Mouse (Mus musculus) neural tube, embryonic 12.5 days (tissue): ENCODE data around the gene Nutf2-ps1. TPM values are rescaled to one million over a fixed set of nuclear protein-coding genes. Genes with fewer than 3 reads are reported as not detected.
"Not testable (repeated sequence)": the region's sequence is repeated elsewhere in the genome, so short reads cannot be mapped to it uniquely, and the experiment has no call there.

Experiments used
- ATAC-seq: fragments of 200-750 bp; cut with Nextera tagmentation; 2 replicates; pipeline ENCODE4 v1.8.0; 2017; ENCODE audit warnings: low read depth, mild to moderate bottlenecking, moderate TSS enrichment, moderate library complexity; ENCODE audit not compliant: low FRiP score
- H3K27ac ChIP-seq: fragments of 300-500 bp; sonication (generic); 2 replicates; pipeline ENCODE4 v1.5.1; 2016
- H3K27me3 ChIP-seq: fragments of 300-500 bp; sonication (generic); replicated peaks from 2 replicates; pipeline ENCODE4 v1.6.1; 2016; ENCODE audit warnings: mild to moderate bottlenecking
- H3K36me3 ChIP-seq: fragments of 300-500 bp; sonication (generic); 2 replicates; pipeline ENCODE4 v1.6.1; 2016; ENCODE audit warnings: mild to moderate bottlenecking
- H3K4me1 ChIP-seq: fragments of 300-500 bp; sonication (generic); 2 replicates; pipeline ENCODE4 v1.6.1; 2016
- H3K4me2 ChIP-seq: fragments of 300-500 bp; sonication (generic); replicated peaks from 2 replicates; pipeline ENCODE4 v1.6.1; 2016; ENCODE audit warnings: mild to moderate bottlenecking
- H3K4me3 ChIP-seq: fragments of 300-500 bp; sonication (generic); 2 replicates; pipeline ENCODE4 v1.5.1; 2016
- H3K9ac ChIP-seq: fragments of 300-500 bp; sonication (generic); 2 replicates; pipeline ENCODE4 v1.6.1; 2016; ENCODE audit warnings: mild to moderate bottlenecking
- H3K9me3 ChIP-seq: fragments of 300-500 bp; sonication (generic); 2 replicates; pipeline ENCODE4 v1.6.1; 2016; ENCODE audit warnings: mild to moderate bottlenecking
- WGBS: fragments of 180-500 bp; shearing (Covaris S2); methylation state at CpG from one replicate; pipeline ENCODE4 v1.1.7; 2016; 5-methylcytosine and 5-hydroxymethylcytosine counted together
- polyA plus RNA-seq: library from polyadenylated mRNA; unstranded; fragments of >200 nt; fragmentation: Nextera tagmentation; extraction: Ambion mirVana; gene quantifications from 2 replicates; pipeline ENCODE4 v1.2.1, GENCODE M21; 2016

The Nutf2-ps1 gene
- polyA plus RNA-seq = 351 and 372 TPM in 2 replicates

DNA sequence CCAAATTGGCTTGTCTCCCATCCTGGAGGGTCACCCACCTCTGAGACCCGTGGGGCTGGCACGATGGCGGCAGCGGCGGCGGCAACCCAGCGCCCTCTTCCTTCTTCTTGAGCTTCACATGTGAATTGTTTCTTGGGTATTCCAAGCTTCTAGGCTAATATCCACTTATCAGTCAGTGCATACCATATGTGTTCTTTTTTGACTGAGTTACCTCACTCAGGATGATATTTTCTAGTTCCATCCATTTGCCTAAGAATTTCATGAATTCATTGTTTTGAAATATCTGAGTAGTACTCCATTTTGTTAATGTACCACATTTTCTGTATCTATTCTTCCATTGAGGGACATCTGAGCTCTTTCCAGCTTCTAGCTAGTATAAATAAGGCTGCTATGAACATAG, at the start of gene Nutf2-ps1:
Gene Nutf2-ps1, minus strand, starts transcription at position 101 of the 400 bp plus-strand sequence.
- not testable (repeated sequence) for H3K27me3 ChIP-seq, H3K4me3 ChIP-seq
- whole genome bisulfite sequencing = 94% methylated on average over 7 of the region's 7 CpGs

DNA sequence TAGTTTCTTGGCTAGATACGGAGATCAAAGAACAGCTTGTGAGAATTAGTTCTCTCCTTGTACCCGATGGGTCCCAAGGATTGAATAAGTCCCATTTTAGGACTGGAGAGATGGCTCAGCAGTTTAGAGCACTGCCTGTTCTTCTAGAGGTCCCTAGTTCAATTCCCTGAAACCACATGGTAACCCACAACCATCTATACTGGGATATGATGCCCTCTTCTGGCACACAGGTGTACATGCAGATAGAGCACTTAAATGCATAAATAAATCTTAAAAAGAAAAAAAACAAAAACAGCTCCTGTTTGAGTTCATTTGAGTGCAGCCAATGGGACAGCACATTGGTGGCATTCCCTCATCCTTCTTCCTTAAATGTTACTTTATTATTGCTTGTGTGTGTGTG, 49.2 kb upstream of the Nutf2-ps1 start:
- H3K27ac ChIP-seq = no peak overlapping the region
- no peak overlapping the region for H3K4me2 ChIP-seq
- ATAC-seq = no peak
- no peaks in the 10 kb centered on the region for H3K9me3 ChIP-seq
- no peaks in the 10 kb centered on the region for H3K27me3 ChIP-seq
- H3K36me3 ChIP-seq = peaks cover 77% of the 10 kb centered on the region
- 93% methylated on average over 2 of the region's 2 CpGs for WGBS
- H3K9ac ChIP-seq = no peak overlapping the region
- H3K4me1 ChIP-seq = no peaks in the 10 kb centered on the region
- no peak overlapping the region for H3K4me3 ChIP-seq

More for the DNA sequence above, at the start of gene Nutf2-ps1:
- ATAC-seq, H3K27ac ChIP-seq, H3K36me3 ChIP-seq, H3K4me2 ChIP-seq, H3K4me1 ChIP-seq, H3K9ac ChIP-seq: not testable (repeated sequence)
- H3K9me3 ChIP-seq = peaks cover 25% of the 10 kb centered on the region

DNA sequence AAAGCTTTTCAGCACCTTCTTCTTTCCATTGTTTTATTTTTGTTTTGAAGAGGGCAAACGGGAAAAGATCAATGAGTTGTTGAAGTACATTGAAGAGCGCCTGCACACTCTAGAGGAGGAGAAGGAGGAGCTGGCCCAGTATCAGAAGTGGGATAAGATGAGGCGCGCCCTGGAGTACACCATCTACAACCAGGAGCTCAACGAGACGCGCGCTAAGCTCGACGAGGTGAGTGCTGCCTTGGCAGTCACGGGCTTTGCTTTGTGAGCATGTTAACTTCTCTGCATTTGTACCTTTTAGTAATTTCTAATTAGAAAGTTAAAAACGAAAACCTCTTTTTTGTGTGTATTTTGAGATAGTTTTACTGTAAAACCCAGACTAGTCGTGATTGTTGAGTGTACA, 32.8 kb upstream of the Nutf2-ps1 start:
- Histone ChIP-seq H3K4me3 (no peak overlapping the region), H3K4me1 (no peaks in the 10 kb centered on the region), H3K9ac (no peak overlapping the region), H3K9me3 (no peaks in the 10 kb centered on the region), H3K4me2 (no peak overlapping the region), H3K27me3 (no peaks in the 10 kb centered on the region), H3K36me3 (peaks cover 74% of the 10 kb centered on the region), H3K27ac (no peak overlapping the region)
- no peak for ATAC-seq
- 95% methylated on average over 13 of the region's 13 CpGs for WGBS

DNA sequence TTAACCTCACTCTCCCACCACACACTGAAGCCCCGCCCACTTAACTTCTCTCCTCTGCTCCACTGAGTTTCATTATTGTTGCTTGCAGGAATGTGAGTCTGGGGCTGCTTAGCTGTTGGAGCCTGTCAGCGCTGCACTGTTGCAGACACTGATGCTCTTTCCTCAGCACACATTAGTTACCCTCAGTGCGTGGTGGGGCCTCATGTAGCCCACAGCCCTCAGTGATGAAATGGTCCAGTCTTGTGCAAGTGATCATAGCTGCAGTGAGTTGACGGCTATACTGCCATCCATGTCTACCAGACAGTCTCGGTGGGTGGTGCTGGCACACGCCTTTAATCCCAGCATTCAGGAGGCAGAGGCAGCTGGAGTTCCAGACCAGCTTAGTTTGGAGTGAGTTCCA, 20.1 kb upstream of the Nutf2-ps1 start:
- no peak for ATAC-seq
- no peaks in the 10 kb centered on the region for H3K9me3 ChIP-seq
- H3K27ac ChIP-seq = no peak overlapping the region
- WGBS = 86% methylated on average over 6 of the region's 6 CpGs
- peaks cover 22% of the 10 kb centered on the region for H3K36me3 ChIP-seq
- no peaks in the 10 kb centered on the region for H3K4me1 ChIP-seq
- H3K27me3 ChIP-seq = no peaks in the 10 kb centered on the region
- H3K4me3 ChIP-seq = no peak overlapping the region
- H3K4me2 ChIP-seq = no peak overlapping the region
- no peak overlapping the region for H3K9ac ChIP-seq

DNA sequence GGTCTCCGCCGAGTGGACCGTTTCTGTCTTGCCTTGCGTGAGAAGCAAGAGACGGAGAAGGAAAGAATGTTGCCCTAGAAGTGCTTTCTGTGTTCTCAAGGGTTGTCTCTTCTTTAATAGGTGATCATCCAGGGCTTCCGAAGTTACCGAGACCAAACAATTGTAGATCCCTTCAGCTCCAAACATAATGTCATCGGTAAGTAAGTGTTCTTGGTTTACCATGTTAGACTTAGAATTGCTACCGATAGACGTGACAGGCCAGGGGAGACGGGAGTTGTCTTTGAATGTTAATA, 12.4 kb upstream of the Nutf2-ps1 start:
- Histone ChIP-seq H3K4me2 (peak overlapping the region; percentile 95), H3K9ac (peak overlapping the region; percentile 96), H3K4me1 (peaks cover 15% of the 10 kb centered on the region), H3K27ac (no peak overlapping the region), H3K36me3 (peaks cover 10% of the 10 kb centered on the region), H3K27me3 (no peaks in the 10 kb centered on the region), H3K4me3 (peak overlapping the region; percentile 98), H3K9me3 (no peaks in the 10 kb centered on the region)
- 18% methylated on average over 11 of the region's 11 CpGs for WGBS
- ATAC-seq = no peak

DNA sequence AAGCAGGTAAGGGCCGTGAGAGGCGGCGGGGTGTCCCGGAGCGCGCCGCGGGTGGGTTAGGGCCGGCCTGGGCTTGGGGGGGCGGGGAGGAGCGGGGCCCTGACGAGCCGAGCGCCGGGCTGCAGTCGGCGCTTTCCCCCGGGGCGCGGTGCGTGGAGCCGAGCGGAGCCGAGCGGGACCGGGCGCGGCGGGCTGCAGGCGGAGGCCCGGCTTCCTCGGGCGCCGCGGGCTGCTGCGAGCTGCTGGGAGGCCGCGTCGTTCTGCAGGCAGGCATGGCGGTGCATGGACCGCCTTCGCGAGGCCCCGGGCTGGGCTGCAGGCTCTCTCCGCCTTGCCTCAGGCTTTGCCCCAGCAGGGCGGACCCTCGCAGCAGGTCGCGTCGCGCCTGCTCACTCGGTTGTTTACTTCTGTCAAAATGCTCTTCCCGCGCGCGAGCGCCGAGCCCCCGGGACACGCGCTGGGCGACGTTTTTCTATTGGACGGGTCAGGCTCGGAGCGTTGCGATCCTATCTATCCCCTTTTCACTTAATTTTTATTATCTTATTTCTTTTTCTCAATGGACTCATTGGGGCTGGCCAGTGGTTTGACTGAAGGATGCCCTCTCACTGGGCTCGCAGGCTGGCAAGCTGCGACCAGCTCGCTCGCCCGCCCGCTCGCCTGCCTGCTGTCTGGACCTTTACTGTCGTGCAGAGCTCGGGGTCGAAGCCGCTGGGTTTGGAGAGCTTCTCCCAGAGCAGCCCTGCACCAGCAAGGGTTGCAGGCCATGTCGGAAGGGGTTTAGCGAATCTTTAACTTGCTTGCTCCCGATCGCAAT, 11.9 kb upstream of the Nutf2-ps1 start:
- Histone ChIP-seq H3K9me3 (no peaks in the 10 kb centered on the region), H3K27me3 (no peaks in the 10 kb centered on the region), H3K4me3 (peak overlapping the region; percentile 98), H3K27ac (peak overlapping the region; percentile 96), H3K9ac (peak overlapping the region; percentile 96), H3K36me3 (peaks cover 6% of the 10 kb centered on the region), H3K4me1 (peaks cover 15% of the 10 kb centered on the region), H3K4me2 (peak overlapping the region; percentile 95)
- under 1% methylated on average over 82 of the region's 82 CpGs for WGBS
- ATAC-seq = peak; percentile 78

DNA sequence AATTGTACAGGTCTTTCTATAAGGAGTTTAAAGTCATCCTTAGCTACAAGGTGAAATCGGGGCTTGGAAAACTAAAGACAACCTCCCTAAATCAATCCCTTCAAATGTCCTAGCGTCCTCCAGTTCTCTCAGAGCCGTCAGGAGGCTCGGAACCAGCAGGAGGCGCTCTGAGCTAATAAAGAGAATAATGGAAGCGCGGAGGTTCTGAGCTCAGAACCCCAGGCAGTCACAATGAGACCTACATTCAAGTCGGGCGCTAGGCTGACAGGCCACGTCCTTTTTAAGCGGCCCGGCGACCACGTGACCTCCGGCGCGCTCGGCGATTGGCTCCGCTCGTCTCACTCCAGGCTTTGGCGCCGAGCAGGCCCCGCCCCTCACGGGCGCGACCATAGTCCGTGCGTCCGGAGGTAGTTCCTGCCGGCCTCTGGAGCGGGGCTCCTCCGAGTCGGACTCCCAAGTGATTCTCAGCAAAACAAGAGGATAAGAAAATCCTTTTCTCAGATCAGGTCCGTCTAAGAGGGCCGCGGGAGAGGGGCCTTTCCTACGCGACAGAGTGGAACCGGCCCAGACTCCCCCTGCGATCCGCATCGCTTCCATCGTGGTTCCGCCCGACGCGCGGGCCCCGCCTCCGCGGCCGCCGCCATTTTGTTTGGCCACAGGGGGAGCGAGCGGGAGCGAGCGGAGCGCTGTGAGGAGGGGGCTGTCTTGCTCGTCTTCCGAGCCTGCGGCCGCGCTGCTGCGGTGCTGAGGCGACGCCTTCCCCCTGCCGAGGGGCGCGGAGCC, 11.1 kb upstream of the Nutf2-ps1 start, which contains the start of gene Smc3:
Gene Smc3, plus strand, starts transcription at position 642 of the 783 bp plus-strand sequence.
- Histone ChIP-seq H3K9me3 (no peaks in the 10 kb centered on the region), H3K4me3 (peak within 1 kb of the TSS; percentile 98), H3K36me3 (peaks cover 6% of the 10 kb centered on the region), H3K27ac (peak within 1 kb of the TSS; percentile 96), H3K27me3 (no peaks in the 10 kb centered on the region), H3K4me1 (peaks cover 15% of the 10 kb centered on the region), H3K4me2 (peak within 1 kb of the TSS; percentile 95), H3K9ac (peak within 1 kb of the TSS; percentile 96)
- under 1% methylated on average over 70 of the region's 70 CpGs for WGBS
- ATAC-seq = peak; percentile 96

DNA sequence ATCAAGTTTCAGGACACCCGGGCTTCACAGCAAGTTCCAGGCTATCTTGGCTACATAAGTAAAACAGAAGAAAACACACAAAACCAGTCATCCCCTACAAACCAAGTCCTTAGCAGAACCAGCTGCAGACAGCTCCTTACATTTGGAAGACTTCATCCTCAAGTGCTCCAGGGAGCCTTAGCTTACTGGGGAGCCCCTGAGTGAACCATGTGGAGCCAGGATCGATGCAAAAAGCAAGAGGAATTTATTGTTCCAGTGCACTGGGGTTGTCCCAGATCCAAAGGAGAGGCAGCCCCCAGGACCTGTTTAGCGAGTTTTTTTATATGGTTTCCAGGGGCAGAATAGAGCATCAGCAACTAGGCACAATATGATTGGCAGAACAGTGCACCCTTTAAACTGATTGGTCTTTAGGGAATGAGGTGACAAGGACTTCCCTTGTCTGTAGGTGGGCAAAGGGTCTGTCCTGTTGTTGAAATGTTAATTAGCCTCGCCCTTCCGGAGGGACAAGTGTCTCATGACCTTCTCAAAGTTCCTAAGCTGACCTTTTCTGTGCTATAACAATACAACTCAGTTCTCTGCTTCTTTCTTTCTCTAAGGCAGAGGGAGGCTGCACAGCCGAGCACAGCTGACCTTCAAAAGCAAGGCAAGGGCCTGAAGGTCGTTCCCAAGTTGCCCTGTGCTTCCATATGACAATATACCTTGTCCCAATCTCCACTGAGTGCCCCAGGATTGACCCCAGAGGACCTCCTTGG, 8.0 kb upstream of the Nutf2-ps1 start:
- Histone ChIP-seq H3K36me3 (no peaks in the 10 kb centered on the region), H3K4me1 (peaks cover 10% of the 10 kb centered on the region), H3K9ac (no peak overlapping the region), H3K4me3 (no peak overlapping the region), H3K9me3 (no peaks in the 10 kb centered on the region), H3K27ac (no peak overlapping the region), H3K4me2 (no peak overlapping the region), H3K27me3 (no peaks in the 10 kb centered on the region)
- WGBS = 57% methylated on average over 7 of the region's 7 CpGs
- ATAC-seq = no peak

DNA sequence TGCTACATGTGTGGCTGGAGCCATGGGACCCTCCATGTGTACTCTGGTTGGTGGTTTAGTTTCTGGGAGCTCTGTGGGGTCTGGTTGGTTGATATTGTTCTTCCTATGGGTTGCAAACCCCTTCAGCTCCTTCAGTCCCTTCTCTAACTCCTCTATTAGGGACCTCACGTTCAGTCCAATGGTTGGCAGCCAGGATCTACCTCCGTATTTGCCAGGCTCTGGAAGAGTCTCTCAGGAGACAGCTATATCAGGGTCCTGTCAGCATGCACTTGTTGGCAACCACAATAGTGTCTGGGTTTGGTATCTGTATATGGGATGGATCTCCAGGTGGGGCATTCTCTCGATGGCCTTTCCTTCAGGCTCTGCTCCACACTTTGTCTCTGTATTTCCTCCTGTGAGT, 1.2 kb downstream of the Nutf2-ps1 start:
- not testable (repeated sequence) for ATAC-seq, H3K27ac ChIP-seq, H3K9ac ChIP-seq, H3K4me1 ChIP-seq, H3K4me2 ChIP-seq, H3K4me3 ChIP-seq, H3K36me3 ChIP-seq, H3K27me3 ChIP-seq
- H3K9me3 ChIP-seq = peaks cover 27% of the 10 kb centered on the region
- 89% methylated on average over 3 of the region's 3 CpGs for WGBS

DNA sequence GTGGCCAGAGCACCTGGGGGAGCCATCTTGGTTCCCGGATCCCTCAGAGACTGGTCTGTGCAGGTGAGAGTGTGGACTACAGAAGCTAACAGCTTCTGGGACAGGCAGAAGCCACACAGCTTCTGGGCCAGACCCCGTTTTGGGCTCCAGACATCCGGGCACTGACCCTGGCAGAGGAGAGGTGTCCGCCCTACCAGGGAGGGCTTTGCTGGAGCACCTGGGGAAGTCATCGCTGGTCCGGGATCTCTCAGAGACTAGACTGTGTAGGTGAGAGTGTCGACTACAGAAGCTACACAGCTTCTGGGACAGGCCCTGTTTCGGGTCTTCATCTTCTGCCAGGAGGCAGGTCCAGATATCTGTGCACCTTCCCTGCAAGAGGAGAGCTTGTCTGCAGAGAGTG, 8.6 kb downstream of the Nutf2-ps1 start:
- not testable (repeated sequence) for H3K4me3 ChIP-seq, H3K36me3 ChIP-seq, H3K4me1 ChIP-seq, H3K27me3 ChIP-seq, H3K27ac ChIP-seq, ATAC-seq, H3K4me2 ChIP-seq, H3K9ac ChIP-seq
- 88% methylated on average over 8 of the region's 8 CpGs for WGBS
- H3K9me3 ChIP-seq = peaks cover 16% of the 10 kb centered on the region

DNA sequence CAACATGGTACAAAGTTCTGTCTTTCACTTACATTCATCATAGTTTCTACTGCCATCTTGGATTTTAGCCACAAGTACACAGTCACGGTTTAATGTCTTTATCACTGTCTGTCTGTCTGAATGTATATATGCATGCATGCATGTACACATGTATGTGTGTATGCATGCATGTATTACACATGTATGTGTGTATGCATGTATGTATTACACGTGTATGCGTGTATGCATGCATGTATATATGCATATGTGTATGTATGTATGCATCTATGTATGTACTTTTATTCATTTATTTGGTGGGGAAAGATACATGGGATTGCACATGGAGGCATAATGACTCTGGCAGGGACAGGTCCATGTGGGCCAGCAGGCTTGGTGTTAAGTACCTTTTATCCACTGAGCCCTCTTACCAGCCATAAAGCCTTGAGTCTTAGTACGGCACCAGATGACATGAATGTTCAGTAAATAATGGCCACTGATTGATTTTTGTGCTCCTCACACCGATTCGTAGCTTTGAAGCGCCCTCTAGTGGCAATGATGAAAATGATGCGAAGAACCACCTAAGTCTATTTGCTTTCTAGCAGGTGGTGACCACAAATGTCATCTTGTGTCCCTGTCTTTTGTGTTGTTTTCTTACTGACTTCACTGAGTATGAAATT, 10.1 kb downstream of the Nutf2-ps1 start:
- Histone ChIP-seq H3K36me3 (no peaks in the 10 kb centered on the region), H3K9me3 (peaks cover under 1% of the 10 kb centered on the region; the same call in 1 of the 2 replicates), H3K4me2 (no peak overlapping the region), H3K9ac (no peak overlapping the region), H3K4me1 (no peaks in the 10 kb centered on the region), H3K27me3 (no peaks in the 10 kb centered on the region), H3K4me3 (no peak overlapping the region), H3K27ac (no peak overlapping the region)
- WGBS = 13% methylated on average over 8 of the region's 8 CpGs
- ATAC-seq = peak; percentile 44; the same call in 1 of the 2 replicates
